Mouse (Mus musculus) kidney, adult 2 months (tissue): Measurements from ENCODE around the gene Lrrc56.

Experiments
- CTCF ChIP-seq: fragments of 200-500 bp; conservative IDR thresholded peaks from 2 replicates; pipeline ENCODE4 v1.5.1; 2011; ENCODE audit warnings: low read depth, mild to moderate bottlenecking, control low read depth, low read length, moderate library complexity, mixed read lengths; ENCODE audit not compliant: insufficient read depth, insufficient read length
- POLR2A ChIP-seq: fragments of 200-500 bp; IDR thresholded peaks from one replicate; pipeline ENCODE4 v1.6.1; 2011; ENCODE audit warnings: low read depth, low read length, control low read depth

DNA sequence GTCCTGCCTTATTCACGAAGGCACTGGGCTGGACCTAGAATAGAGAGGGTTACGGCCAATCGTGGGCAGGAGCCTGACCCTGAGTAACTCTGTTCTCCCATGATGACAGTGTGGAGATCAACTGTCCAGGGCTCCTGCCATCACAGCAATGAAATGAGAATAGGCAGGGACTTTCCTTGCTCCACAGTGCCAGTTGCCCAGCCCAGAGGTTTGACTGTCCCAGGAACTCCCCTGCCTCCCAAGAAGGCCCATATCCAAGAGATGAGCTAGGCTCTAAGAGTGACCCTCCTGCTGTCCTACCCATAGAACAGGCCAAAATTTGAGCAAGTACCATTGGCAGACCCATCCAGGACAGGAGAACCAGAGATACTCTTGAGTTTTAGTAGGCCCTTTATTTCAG is 5.2 kb upstream of the Lrrc56 start:
- TF ChIP-seq CTCF (no peak), POLR2A (no peak)
